Mouse (Mus musculus) brain, embryonic 14.5 days (tissue): Measurements from ENCODE around the gene Vmn1r68.

ENCODE experiments used
- CTCF ChIP-seq: fragments of 200-500 bp; IDR thresholded peaks from 2 replicates; pipeline ENCODE4 v1.5.1; 2012; ENCODE audit warnings: inconsistent platforms, mild to moderate bottlenecking, moderate library complexity, borderline replicate concordance; ENCODE audit not compliant: insufficient read depth, insufficient read length; ENCODE audit errors: extremely low read depth
- POLR2A ChIP-seq: fragments of 200-500 bp; IDR thresholded peaks from 2 replicates; pipeline ENCODE4 v1.6.1; 2012; ENCODE audit warnings: mild to moderate bottlenecking, inconsistent platforms, borderline replicate concordance; ENCODE audit not compliant: poor library complexity, insufficient read depth, insufficient read length, severe bottlenecking; ENCODE audit errors: extremely low read depth

DNA sequence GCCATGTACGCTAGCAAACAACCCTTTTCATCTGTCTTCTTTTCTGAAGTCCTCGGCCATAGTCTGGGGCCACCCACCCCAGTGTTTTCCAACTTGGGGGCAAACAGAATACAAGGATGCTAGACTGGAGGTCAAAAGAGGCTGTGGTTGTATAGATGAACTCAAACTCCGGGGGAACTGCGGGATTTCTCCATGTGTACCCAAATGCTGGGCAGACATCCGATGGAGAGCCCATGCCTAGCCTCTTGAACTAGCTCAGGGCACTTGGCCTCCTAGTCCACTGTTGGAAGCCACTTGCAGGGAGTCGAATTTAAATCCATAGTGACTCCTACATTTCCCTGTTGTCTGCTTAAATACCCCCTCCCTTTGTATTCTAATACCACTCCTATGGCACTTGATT lies 62.7 kb downstream of the Vmn1r68 start:
- no peak for TF ChIP-seq POLR2A
- TF ChIP-seq CTCF = no peak
